Mouse (Mus musculus) CD4-positive, CD25-positive, alpha-beta regulatory T cell, adult 2 months (primary cell): ENCODE measurements around the gene Mrpl10.

Experiments used
- DNase-seq: peaks from one replicate; pipeline ENCODE4 v3.0.0-alpha.2; 2012; ENCODE audit warnings: low read depth, low spot score

Gene Mrpl10

GRCm38 (mm10) chr11:97041022-97041899 lies at the start of gene Mrpl10, which contains the start of gene Lrrc46:
Mrpl10 (plus strand) TSS chr11:97041560.
Lrrc46 (minus strand) TSS chr11:97041407.
- peak; percentile 98 for DNase-seq

GRCm38 (mm10) chr11:96992722-96993311 lies 48.5 kb upstream of the Mrpl10 start:
- peak; percentile 72 for DNase-seq

GRCm38 (mm10) chr11:96995031-96995430 lies 46.3 kb upstream of the Mrpl10 start:
- no peak for DNase-seq

- peak; percentile 92 for DNase-seq
Observed at GRCm38 (mm10) chr11:96995836-96996772, 45.3 kb upstream of the Mrpl10 start.

- DNase-seq: no peak
Observed at GRCm38 (mm10) chr11:96996773-96997379, 44.5 kb upstream of the Mrpl10 start.

- DNase-seq: peak; percentile 64
Observed at GRCm38 (mm10) chr11:96997380-96997956, 43.9 kb upstream of the Mrpl10 start.

GRCm38 (mm10) chr11:97003170-97003569 lies 38.2 kb upstream of the Mrpl10 start:
- no peak for DNase-seq

GRCm38 (mm10) chr11:97007093-97007794 lies 34.1 kb upstream of the Mrpl10 start:
- peak; percentile 74 for DNase-seq

- no peak for DNase-seq
Observed at GRCm38 (mm10) chr11:97009198-97009790, 32.1 kb upstream of the Mrpl10 start.

- no peak for DNase-seq
Observed at GRCm38 (mm10) chr11:97013121-97013670, 28.2 kb upstream of the Mrpl10 start, which contains the start of gene Sp6. Sp6 (plus strand) TSS chr11:97013394.

- DNase-seq: peak; percentile 36
Observed at GRCm38 (mm10) chr11:97017696-97018582, 23.4 kb upstream of the Mrpl10 start.

GRCm38 (mm10) chr11:97018583-97019344 lies 22.6 kb upstream of the Mrpl10 start:
- DNase-seq: peak; percentile 78

GRCm38 (mm10) chr11:97019345-97019708 lies 22.0 kb upstream of the Mrpl10 start:
- peak; percentile 31 for DNase-seq

- peak; percentile 57 for DNase-seq
Observed at GRCm38 (mm10) chr11:97021121-97021765, 20.1 kb upstream of the Mrpl10 start.

- peak; percentile 92 for DNase-seq
Observed at GRCm38 (mm10) chr11:97021873-97022484, 19.4 kb upstream of the Mrpl10 start.

- no peak for DNase-seq
Observed at GRCm38 (mm10) chr11:97024977-97025376, 16.4 kb upstream of the Mrpl10 start.
